Mouse (Mus musculus) retina, postnatal 7 days (tissue): Measurements from ENCODE around the gene Prdx3.

Experiments used
- DNase-seq: peaks from one replicate; pipeline ENCODE4 v3.0.0-alpha.2; 2012; ENCODE audit warnings: low read depth, low spot score

The Prdx3 gene

GRCm38 (mm10) chr19:60874064-60874694 lies at the start of gene Prdx3:
TSS of gene Prdx3 (minus strand) at chr19:60874556.
- DNase-seq = peak; percentile 87

- no peak for DNase-seq
Measured at GRCm38 (mm10) chr19:60916869-60917570, 42.7 kb upstream of the Prdx3 start.

- DNase-seq = no peak
Measured at GRCm38 (mm10) chr19:60915862-60916261, 41.5 kb upstream of the Prdx3 start.

GRCm38 (mm10) chr19:60915236-60915635 lies 40.9 kb upstream of the Prdx3 start:
- no peak for DNase-seq

GRCm38 (mm10) chr19:60911653-60912052 lies 37.3 kb upstream of the Prdx3 start:
- no peak for DNase-seq

- no peak for DNase-seq
Measured at GRCm38 (mm10) chr19:60910304-60910703, 35.9 kb upstream of the Prdx3 start.

GRCm38 (mm10) chr19:60905477-60905876 lies 31.1 kb upstream of the Prdx3 start:
- DNase-seq = no peak

GRCm38 (mm10) chr19:60903971-60904370 lies 29.6 kb upstream of the Prdx3 start:
- no peak for DNase-seq

GRCm38 (mm10) chr19:60903139-60903538 lies 28.8 kb upstream of the Prdx3 start:
- no peak for DNase-seq

GRCm38 (mm10) chr19:60895251-60895880 lies 21.0 kb upstream of the Prdx3 start:
- no peak for DNase-seq

- no peak for DNase-seq
Measured at GRCm38 (mm10) chr19:60891934-60892547, 17.7 kb upstream of the Prdx3 start.

GRCm38 (mm10) chr19:60891123-60891470 lies 16.7 kb upstream of the Prdx3 start:
- no peak for DNase-seq

- DNase-seq = no peak
Measured at GRCm38 (mm10) chr19:60890391-60891122, 16.2 kb upstream of the Prdx3 start.

GRCm38 (mm10) chr19:60889714-60890315 lies 15.5 kb upstream of the Prdx3 start, which contains the start of gene Grk5:
TSS of gene Grk5 (plus strand) at chr19:60889749.
- DNase-seq = peak; percentile 86

- DNase-seq = no peak
Measured at GRCm38 (mm10) chr19:60889101-60889713, 14.9 kb upstream of the Prdx3 start.

- DNase-seq = no peak
Measured at GRCm38 (mm10) chr19:60887637-60888036, 13.3 kb upstream of the Prdx3 start.

GRCm38 (mm10) chr19:60883129-60883528 lies 8.8 kb upstream of the Prdx3 start:
- no peak for DNase-seq

GRCm38 (mm10) chr19:60873501-60873900 lies 855 bp downstream of the Prdx3 start:
- no peak for DNase-seq

- DNase-seq = no peak
Measured at GRCm38 (mm10) chr19:60872272-60872671, 2.1 kb downstream of the Prdx3 start.

GRCm38 (mm10) chr19:60871366-60871765 lies 3.0 kb downstream of the Prdx3 start:
- DNase-seq = no peak

GRCm38 (mm10) chr19:60870489-60870888 lies 3.9 kb downstream of the Prdx3 start:
- no peak for DNase-seq
